Mouse (Mus musculus) small intestine, adult 2 months (tissue): ENCODE results near the gene Cfdp1.

Experiments used
- CTCF ChIP-seq: fragments of 200-500 bp; IDR thresholded peaks from 2 replicates; pipeline ENCODE4 v1.5.1; 2012; ENCODE audit warnings: low read depth, mild to moderate bottlenecking, control low read depth, inconsistent platforms, low read length, moderate library complexity, mixed read lengths; ENCODE audit not compliant: insufficient replicate concordance, insufficient read length; ENCODE audit errors: extremely low read depth
- POLR2A ChIP-seq: fragments of 200-500 bp; IDR thresholded peaks from 2 replicates; pipeline ENCODE4 v1.6.1; 2012; ENCODE audit warnings: low read depth, mild to moderate bottlenecking, control low read depth, inconsistent platforms, low read length, moderate library complexity

DNA sequence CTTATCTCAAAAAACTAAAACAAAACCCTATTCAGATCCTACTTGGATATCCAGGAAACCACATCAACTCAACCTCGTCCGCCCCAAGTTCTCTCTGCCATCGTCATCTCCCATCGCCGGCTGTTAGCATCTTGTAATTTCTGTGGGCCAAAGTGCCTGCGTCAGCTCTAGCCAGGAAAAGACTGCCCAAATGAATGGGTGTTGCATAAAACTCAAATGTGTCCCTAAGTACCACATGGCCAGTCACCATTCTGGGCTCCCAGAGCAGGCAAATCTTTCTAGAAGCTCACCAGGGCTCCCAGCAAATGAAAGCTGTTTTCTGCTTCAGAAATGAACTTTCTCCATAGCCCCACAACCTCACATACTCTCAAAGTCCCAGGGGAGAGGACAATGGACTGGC is 112.5 kb downstream of the Cfdp1 start:
- no peak for TF ChIP-seq POLR2A
- TF ChIP-seq CTCF = no peak
